Mouse (Mus musculus): ENCODE measurements around the gene Mbtd1.
"Not testable (repeated sequence)": the region's sequence is repeated elsewhere in the genome, so short reads cannot be mapped to it uniquely, and the experiment has no call there.

Mbtd1 gene

DNA sequence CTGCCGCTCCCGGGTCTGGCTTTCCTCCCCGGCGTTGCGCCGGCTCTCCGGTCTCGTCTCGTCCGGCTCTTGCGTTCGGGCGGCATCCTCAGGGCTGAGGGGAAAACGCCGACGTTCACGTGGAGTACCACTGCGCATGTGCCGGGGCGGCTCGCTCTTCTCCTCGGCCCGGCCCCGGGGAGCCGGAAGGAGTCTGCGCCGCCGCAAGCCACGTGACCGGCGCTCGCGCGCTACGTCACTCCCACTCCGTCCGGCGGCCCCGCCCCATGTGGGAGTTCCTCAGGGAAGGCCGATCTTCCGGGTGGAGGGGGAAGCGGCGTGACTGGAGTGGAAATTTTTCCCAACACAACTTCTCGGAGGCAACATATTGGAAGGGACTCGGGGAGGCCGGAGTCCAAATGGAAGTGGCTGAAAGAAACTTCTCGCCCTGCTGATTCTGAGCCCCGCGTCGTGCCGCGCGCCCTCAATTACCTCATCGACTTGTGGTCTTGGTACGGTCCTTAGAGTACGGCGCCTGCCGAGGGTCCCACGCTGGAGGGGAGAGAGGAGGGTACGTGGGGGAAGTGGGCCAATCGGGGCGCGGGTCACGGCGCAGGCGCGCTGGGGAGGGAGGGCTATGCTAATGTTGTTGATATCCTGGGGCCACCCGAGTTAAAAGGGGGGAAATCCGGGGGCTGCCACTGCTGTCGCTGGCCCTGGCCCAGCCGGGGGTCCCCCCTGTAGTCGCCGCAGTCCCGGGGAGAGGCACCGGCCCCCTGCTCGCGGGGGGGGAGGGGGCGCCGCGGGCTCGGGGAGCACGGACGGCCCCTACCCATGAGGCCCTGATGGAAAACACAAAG is at the start of gene Mbtd1, which contains the start of gene Utp18:
Mbtd1 (plus strand) TSS at position 281 of the 839 bp plus-strand sequence.
Utp18 (minus strand) TSS at position 195 of the 839 bp plus-strand sequence.
- in situ Hi-C loops (cut with MseI, MboI) = no loop called here

DNA sequence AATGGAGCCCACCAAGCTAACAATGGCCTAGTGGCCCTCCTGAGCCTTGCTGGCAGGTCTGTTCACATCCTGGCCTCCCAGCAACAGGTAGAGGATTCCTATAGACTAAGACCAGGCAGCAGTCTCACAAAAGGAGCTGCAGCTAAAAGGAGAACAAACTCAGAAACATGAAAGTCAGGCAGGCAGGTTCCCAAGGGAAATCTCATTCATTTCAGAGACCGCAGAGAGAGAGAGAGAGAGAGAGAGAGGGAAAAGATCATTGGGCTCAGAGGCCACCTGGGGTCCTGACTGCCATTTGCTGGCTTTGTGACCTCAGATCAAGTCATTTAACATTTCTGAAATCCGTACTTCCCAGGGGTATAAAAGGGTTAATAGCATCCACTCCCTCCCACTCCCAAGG is 38.3 kb upstream of the Mbtd1 start:
- in situ Hi-C loops (cut with MseI, MboI) = no loop called here

DNA sequence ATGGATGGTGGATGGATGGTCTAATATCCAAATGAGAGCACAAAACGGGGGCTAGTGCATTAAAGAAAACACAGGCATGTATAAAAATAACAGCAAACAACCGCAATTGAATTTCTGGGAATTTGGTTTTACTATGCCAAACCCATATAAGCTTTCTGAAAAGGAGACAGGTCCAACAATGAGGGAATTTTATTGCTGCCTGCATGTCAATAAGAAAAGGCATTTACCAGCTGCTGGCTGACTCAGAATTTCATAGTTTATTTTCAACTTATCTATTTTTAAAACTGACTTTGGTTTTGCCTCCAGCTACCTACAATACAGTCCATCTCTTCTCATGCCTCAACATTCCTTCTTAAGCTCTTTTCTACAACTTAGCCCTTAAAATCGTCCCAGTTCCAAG is 33.1 kb upstream of the Mbtd1 start:
- in situ Hi-C loops (cut with MseI, MboI) = no loop called here

DNA sequence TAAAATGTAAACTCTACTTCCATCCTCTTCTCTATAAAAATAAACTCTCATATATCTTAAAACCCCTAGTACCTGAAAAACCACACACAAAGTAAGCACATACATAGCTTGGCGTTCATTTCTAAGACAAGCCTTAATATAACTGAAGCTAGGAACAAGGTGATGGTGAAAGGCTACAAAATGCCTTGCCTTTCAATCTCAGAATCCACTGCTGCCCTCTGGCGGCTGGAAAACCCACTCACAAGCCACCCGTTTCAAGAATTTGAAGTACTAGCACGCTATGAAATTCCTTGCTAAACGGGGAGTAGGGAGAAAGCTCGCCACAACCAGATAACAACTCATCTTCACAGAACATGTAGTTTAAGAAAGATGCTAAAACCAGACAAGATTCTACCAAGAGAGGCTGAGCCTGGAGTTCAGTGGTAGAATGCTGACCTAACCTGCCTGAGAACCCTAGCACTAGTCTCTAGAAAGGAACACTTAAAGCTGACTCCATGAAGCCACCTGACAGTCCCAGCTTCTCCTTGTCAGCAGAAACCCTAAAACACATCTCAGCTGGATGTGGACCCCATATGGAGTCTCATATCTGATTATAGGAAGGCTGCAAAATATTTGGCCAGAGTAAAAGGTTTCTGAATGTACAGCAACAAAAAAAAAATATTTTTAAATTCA is 29.2 kb upstream of the Mbtd1 start:
- in situ Hi-C loops (cut with MseI, MboI) = no loop called here

DNA sequence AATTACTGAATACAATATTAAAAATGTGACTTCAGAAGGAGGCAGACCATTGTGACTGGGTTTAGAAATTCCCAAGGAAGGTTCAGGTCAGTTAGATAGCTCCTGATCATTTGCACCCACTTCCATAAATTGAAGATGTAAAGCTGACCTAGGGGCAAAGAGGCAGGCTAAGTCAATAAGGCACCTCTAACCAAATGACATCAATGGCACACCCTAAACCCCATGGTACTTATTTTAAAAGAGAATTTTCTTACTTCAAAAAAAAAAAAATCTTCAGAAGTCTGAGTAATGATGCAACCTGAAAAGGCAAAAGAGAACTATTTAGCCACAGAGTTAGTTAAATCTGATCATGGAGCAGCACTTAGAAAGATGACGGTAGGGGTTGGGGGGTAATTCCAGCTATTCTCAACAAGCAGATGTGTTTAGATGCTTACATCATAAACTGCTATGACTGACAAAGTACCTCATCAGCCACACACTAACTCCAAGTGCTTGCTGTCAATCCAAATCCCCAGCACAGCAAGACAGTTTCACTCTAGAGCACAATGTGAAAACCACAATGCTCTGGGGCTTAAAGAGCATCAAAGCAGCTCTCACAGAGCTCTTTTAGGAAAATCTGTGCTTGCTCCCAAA is 25.0 kb upstream of the Mbtd1 start:
- in situ Hi-C loops (cut with MseI, MboI) = no loop called here

DNA sequence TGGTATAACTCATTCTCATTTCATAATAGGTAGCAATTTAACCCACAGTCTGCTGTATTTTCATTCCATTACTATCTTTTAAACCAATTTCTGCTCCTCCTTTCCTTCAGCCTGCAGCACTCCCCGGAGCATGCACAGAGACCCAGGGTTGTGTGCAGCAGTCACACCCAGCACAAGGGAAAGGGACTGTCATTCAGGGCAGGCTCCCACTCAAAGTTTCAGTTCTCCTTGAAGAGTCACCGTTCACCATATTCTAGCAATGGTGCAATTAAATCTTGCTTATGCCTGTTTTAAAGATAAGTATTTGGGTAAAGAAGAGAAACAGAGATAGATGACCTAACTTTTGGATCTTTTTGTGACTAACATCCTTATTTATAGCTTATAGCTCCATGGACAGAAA is 24.5 kb upstream of the Mbtd1 start:
- in situ Hi-C loops (cut with MseI, MboI) = no loop called here

DNA sequence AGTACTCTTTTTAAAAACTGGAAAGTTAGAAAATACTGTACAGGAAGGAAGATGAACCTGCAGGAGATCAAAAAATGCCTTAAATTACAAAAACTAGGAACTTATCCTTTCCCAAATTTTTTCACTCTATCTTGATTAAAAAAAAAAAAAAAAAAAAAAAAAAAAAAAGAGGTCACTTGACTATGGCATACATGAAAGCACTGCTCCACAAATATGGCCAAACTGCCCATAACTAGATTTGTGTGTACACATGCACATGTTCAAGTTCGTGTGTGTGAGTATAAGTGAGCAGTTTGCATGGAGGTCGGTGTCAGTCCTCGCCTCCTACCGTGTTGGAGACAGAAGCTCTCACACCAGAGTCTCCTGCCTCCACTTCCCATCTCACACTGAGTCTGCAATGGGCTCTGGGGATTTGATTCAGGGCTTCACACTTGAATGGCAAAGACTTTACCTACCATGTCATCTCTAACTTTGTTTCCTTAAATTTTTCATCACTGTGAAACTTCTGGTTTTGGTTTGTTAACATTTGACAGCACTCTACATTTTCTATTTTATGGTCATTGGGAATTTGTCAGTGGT is 23.5 kb upstream of the Mbtd1 start:
- in situ Hi-C loops (cut with MseI, MboI) = no loop called here

DNA sequence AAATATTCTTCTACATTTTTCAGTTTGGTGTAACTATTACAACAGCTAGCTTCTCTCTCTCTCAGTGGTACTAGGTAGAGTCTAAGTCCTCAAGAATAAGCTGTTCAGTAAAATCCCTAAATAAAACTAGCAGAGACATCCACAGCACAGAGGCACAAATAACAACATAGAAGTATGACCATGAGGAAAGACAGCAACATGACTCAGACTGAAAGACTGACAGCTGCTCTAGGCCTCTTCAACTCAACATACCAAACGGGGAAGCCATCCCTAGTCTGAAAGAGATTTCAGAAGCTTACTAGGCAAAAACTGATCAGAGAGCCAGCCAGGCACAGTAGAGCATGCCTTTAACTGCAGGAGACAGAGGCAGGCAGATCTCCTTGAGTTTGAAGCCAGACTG is 23.0 kb upstream of the Mbtd1 start:
- in situ Hi-C loops (cut with MseI, MboI) = no loop called here

DNA sequence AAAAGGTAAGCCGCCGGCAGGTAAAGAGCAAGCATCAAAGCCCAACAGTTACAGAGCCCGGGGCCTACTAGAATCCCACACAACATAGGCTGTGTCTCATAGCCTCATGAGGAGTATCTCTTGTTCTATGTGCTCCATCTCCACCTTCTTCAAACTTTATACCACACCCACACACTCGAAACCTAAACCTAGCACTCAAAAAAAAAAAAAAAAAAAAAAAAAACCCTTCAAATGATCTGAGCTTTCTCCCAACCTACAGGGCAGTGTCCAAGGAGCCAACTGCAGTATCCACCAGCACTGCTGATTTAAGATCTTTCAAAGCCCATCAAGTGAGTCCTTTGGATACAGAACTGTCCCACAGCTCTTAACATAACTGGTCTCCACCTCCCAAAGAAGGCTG is 1.6 kb upstream of the Mbtd1 start:
- in situ Hi-C loops (cut with MseI, MboI) = no loop called here

DNA sequence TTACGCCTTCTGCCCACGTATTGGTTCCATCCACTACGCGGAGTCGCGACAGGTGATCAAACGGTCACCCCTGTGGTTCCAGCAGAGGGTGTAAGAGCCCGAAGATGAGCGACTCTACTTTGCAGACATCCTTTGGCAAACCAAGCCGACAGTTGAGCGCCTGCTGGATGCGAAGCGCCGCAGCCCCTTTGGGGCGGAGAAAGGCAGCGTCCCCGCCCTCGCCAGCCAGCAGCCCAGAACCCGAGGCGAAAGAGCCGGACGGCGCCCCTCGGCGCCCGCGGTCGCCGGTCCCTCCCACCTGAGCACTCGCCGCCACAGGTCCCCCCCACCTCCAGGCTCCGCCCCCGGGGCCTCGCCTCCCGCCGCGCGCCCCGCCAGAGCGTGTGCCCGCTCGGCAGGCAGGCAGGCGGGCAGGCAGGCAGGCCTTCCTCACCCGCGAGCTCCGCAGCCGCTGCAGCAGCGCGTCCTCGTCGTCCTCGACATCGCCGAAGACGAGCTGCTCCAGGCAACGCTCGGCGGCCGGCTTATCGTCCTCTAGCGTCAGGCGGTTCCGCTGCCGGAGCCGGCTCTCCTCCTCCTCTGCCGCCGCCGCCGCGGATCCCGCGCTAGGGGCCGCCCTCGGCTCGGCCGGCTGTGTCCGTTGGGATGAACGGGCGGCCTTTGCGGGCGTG is 616 bp upstream of the Mbtd1 start:
- in situ Hi-C loops (cut with MseI, MboI) = no loop called here

DNA sequence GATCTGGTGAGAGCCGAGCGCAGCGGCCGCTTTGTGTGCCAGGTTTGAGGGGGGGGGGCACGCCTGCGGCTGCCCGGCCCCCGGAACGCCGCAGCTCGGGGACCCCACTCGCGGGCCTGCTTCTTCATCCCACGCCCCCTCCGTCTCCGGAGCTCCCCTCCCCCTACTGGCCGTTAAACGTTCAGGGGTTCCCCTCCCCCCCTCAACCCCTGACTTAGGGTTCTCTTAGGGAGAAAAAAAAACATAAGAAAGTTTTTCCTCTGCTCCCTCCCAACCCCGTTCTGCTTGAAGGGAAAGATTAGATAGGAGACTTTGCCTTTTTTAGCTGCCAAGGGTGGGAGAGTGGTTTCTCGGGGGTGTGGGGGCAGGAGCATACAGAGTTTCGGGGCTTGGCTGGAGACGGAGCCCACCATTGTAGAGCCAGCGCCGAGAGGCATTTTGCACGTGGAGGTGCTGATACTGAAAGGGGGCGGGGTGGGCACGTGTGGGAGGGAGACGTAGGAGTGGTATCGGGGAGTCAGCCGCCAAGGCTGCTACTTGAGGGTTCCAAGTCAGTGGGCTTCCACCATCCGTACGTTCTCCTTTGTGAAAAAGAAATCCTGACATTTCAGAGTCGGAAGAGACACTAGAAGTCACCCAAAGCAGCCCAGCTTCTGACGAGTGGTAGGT is 893 bp downstream of the Mbtd1 start:
- in situ Hi-C loops (cut with MseI, MboI) = no loop called here

DNA sequence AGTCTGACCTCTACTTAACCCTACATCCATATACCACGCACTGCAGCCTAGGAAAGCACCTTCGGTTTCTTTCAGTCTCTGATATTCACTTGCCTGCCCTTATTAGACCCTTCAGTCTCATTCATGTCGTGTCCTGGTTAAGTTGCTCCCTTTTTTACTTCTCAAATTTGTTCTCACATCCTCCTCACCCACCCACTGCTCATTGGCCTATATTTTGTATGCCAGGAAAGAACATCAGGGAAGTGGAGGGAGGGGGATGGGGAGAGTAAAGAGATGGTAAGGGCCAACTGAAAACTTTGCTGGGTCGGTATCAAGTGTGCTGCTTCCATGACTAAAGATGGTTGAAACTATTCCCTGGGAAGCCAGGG is 1.4 kb downstream of the Mbtd1 start:
- in situ Hi-C loops (cut with MseI, MboI) = no loop called here

DNA sequence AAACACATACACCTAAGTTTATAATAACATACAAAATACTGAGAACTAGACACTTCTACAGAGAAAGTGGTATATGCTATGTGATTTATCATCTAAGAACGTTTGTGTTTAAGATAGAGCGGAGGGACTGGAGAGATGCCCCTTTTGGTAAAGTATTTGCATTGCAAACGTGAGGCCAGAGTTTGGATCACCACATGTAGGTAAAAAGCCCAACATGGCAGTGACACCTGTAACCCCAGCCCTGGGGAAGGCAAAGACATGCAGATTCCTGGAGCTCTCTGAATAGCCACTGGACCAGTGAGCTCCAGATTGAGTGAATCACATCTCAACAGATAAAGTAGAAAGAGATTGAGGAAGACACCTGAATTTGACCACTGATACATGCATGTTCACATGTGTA is 12.1 kb downstream of the Mbtd1 start:
- in situ Hi-C loops (cut with MseI, MboI) = no loop called here

DNA sequence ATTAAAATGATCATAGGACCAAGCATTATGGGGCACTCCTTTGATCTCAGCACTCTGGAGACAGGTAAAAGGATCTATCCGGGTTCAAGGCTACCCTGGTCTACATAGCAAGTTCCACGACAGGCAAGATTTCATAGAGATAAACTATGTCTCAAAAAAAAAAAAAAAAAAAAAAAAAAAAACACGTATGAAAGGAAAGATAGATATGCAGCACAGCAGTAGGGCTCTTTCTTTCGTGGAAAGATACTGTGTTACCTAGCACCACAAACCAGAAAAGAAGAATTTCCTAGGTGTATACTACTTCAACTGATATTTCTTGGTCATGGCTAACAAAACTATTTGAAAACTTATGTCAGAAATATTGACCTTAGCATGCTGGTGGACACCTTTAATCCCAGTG is 21.2 kb downstream of the Mbtd1 start:
- in situ Hi-C loops (cut with MseI, MboI) = no loop called here

DNA sequence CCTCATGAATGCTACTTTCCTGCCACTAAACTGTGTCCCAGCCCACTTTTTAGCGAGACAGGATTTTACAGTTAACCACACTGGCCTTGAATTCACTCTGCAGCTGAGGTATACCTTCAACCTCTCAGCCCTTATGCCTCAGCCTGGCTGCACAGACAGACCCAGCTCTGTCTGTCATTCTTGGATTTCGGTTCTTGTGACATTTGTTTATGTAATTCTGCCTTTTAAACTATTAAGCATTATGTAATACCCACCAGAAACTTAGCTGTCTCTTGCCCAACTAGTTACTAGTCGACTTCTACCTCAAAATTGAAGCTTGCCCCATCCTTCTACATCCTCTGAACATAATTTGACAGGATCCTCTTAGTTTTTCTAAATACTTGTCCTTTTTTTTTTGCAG is 22.2 kb downstream of the Mbtd1 start:
- in situ Hi-C loops (cut with MseI, MboI) = no loop called here

DNA sequence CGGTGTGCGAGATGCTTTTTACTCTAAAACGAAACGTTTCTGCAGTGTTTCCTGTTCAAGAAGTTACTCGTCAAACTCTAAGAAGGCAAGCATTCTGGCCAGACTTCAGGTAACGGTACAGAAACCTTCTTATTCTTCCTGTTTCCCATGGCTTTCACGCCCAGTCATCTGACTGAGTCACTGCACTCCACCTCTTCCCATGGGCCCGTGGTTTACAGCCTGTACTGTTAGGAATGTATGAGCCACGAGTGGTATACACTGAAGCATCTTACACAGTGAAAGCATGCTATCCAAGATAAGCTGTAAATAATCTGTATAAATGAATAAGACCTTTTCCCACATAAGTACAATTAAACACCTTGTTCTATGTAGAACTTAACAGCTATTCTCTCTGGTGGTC is 23.2 kb downstream of the Mbtd1 start:
- in situ Hi-C loops (cut with MseI, MboI) = no loop called here

DNA sequence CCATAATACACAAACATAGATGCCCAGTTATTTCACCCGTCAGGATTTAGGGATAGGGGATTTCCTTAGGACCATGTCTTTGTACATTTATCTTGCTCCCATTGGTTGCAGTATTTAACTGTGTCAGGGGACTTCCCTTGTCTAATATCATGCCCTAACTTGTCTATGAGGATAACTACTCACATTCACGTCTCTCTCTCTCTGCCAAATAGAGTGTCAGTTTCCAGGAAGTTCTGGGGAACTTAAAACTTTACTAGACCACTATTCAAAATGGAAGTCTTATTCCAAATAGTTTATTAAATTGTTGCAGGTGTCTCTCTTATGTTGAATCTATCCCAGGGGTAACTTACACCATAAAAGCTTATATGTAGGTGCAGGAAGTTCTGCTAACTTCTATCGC is 26.0 kb downstream of the Mbtd1 start:
- in situ Hi-C loops (cut with MseI, MboI) = no loop called here

DNA sequence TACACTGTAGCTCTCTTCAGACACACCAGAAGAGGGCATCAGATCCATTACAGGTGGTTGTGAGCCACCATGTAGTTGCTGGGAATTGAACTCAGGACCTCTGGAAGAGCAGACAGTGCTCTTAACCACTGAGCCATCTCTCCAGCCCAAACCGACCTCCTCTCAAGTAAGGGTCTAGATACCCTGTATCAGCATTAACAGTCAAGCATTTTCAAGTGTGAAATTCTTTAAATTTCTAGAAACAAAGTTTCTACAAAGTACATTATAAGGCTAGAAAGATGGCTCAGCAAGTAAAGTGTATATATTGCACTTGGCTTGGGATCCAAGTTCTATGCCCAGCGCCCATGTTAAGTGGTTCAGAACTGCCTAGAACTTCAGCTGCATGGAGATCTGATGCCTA is 29.4 kb downstream of the Mbtd1 start:
- in situ Hi-C loops (cut with MseI, MboI) = not testable (repeated sequence)

DNA sequence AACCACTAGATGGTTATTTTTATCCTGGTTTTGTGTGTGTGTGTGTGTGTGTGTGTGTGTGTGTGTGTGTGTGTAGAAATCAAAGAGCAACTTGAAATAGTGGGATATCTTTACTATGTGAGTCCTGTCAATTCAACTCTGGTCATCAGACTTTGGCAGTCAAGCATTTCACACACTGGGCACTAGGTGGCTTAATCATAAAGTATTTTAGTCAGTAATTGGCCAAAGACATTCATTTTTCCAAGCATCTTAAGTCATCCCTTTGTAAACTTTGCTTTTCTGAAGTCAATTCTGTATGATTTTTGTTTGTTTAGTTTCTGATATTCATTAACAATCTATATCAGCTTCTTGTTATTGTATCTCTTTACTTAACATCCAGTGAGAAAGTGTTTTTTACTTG is 43.5 kb downstream of the Mbtd1 start:
- in situ Hi-C loops (cut with MseI, MboI) = no loop called here

DNA sequence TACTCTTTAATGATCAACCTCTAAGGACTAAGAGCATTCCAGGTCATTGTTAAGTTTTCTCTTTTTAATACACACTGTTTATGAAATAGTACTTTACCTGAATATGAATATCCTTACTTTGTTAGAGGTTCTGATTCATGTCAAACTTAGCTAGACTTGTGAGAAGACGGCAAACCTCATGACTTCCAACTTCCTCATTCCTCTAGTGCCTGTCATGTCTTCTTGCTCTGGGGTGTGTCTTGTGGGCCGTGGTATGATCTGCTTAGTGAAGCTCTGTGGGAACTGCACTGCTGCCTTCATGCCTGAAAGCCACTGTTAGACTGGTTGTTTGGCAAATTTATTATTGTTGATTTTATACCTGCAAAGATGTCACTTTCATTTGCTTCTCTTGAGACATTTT is 55.3 kb downstream of the Mbtd1 start:
- in situ Hi-C loops (cut with MseI, MboI) = no loop called here

DNA sequence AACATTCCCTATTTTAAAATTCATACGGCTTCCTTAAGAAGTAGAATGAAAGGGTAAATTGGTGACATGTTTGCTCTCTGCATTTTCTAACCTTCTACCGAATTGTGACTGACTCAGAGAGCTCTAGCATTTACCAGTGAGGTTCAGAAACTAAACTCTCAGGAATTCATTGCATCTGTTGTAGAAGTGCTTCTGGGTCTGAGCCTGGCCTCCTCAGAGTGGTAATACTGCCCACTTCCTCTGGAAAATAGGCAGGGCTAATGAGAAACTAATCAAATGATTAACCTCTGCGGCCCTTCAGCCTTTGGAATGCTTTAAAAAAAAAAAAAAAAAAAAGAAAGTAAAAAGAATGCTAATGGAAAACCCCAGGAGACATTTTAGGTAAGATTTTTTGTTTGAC is 59.3 kb downstream of the Mbtd1 start:
- in situ Hi-C loops (cut with MseI, MboI) = no loop called here
